Mouse (Mus musculus) midbrain, embryonic 14.5 days (tissue): ENCODE measurements around the gene Ppef2. TPM values are rescaled to one million over a fixed set of nuclear protein-coding genes. Genes with fewer than 3 reads are reported as not detected.

Experiments
- ATAC-seq: fragments of 200-750 bp; cut with Nextera tagmentation; 2 replicates; pipeline ENCODE4 v1.8.0; 2017; ENCODE audit warnings: moderate number of reproducible peaks, moderate library complexity; ENCODE audit not compliant: low FRiP score, low TSS enrichment
- DNase-seq: peaks from one replicate; pipeline ENCODE4 v3.0.0-alpha.2; 2015
- H3K27ac ChIP-seq: fragments of 300-500 bp; sonication (generic); replicated peaks from 2 replicates; pipeline ENCODE4 v1.5.1; 2014; ENCODE audit warnings: mild to moderate bottlenecking, low read depth, low read length, moderate library complexity
- H3K27me3 ChIP-seq: fragments of 300-500 bp; sonication (generic); 2 replicates; pipeline ENCODE4 v1.6.1; 2014; ENCODE audit warnings: low read length, control low read depth, mixed read lengths; ENCODE audit not compliant: control insufficient read depth, insufficient read depth
- H3K36me3 ChIP-seq: fragments of 300-500 bp; sonication (generic); 2 replicates; pipeline ENCODE4 v1.6.1; 2014; ENCODE audit warnings: low read length, control low read depth; ENCODE audit not compliant: control insufficient read depth, insufficient read depth
- H3K4me1 ChIP-seq: fragments of 300-500 bp; sonication (generic); 2 replicates; pipeline ENCODE4 v1.6.1; 2014; ENCODE audit warnings: mild to moderate bottlenecking, antibody characterized with exemption, low read length, control low read depth; ENCODE audit not compliant: control insufficient read depth, insufficient read depth
- H3K4me2 ChIP-seq: fragments of 300-500 bp; sonication (generic); 2 replicates; pipeline ENCODE4 v1.6.1; 2014; ENCODE audit warnings: mild to moderate bottlenecking, low read length, moderate library complexity
- H3K4me3 ChIP-seq: fragments of 300-500 bp; sonication (generic); replicated peaks from 2 replicates; pipeline ENCODE4 v1.5.1; 2014; ENCODE audit warnings: low read depth, low read length
- H3K9ac ChIP-seq: fragments of 300-500 bp; sonication (generic); replicated peaks from 2 replicates; pipeline ENCODE4 v1.6.1; 2014; ENCODE audit warnings: mild to moderate bottlenecking, low read length, moderate library complexity
- H3K9me3 ChIP-seq: fragments of 300-500 bp; sonication (generic); 2 replicates; pipeline ENCODE4 v1.6.1; 2016; ENCODE audit warnings: low read length, control low read depth, mixed read lengths; ENCODE audit not compliant: control insufficient read depth
- WGBS: fragments of 180-500 bp; shearing (Covaris S2); extraction: QIAGEN DNeasy Blood & Tissue Kit; methylation state at CpG from one replicate; pipeline ENCODE4 v1.1.7; 2014; 5-methylcytosine and 5-hydroxymethylcytosine counted together
- polyA plus RNA-seq: library from polyadenylated mRNA; unstranded; fragments of >200 nt; fragmentation: Nextera tagmentation; extraction: Ambion mirVana; gene quantifications from 2 replicates; pipeline ENCODE4 v1.2.1, GENCODE M21; 2014

Gene Ppef2
- polyA plus RNA-seq, 1 experiment from 2014 or later = 0.43 TPM

- DNase-seq (no peak), ATAC-seq (no peak)
- no peaks in the 10 kb centered on the region for H3K4me1 ChIP-seq
- 99% methylated on average over 7 of the region's 7 CpGs for WGBS
- H3K4me3 ChIP-seq = no peak overlapping the region
- no peak overlapping the region for H3K9ac ChIP-seq
- no peaks in the 10 kb centered on the region for H3K27me3 ChIP-seq
- H3K4me2 ChIP-seq = no peak overlapping the region
- peaks cover 4% of the 10 kb centered on the region for H3K9me3 ChIP-seq
- H3K36me3 ChIP-seq = peaks cover 56% of the 10 kb centered on the region
- H3K27ac ChIP-seq = no peak overlapping the region
Measured at GRCm38 (mm10) chr5:92188881-92189483, 67.1 kb downstream of the Ppef2 start.

GRCm38 (mm10) chr5:92183071-92183830 is 72.8 kb downstream of the Ppef2 start:
- no peak overlapping the region for H3K9ac ChIP-seq
- H3K9me3 ChIP-seq = no peaks in the 10 kb centered on the region
- peaks cover 63% of the 10 kb centered on the region for H3K36me3 ChIP-seq
- 93% methylated on average over 8 of the region's 8 CpGs for WGBS
- ATAC-seq (no peak), DNase-seq (no peak)
- H3K4me1 ChIP-seq = no peaks in the 10 kb centered on the region
- H3K4me3 ChIP-seq = no peak overlapping the region
- H3K27me3 ChIP-seq = no peaks in the 10 kb centered on the region
- no peak overlapping the region for H3K27ac ChIP-seq
- H3K4me2 ChIP-seq = no peak overlapping the region

Other genes with a start within 250 kb of the Ppef2 start
- gene Cdkl2, start 212.4 kb downstream of the Ppef2 start, polyA plus RNA-seq = 7.7 and 8.3 TPM in 2 replicates
- gene G3bp2, start 172.6 kb downstream of the Ppef2 start, polyA plus RNA-seq = 377 and 407 TPM in 2 replicates
- gene Uso1, start 118.3 kb downstream of the Ppef2 start, polyA plus RNA-seq = 32.9 and 34.4 TPM in 2 replicates
- gene U90926, start 40.9 kb downstream of the Ppef2 start, polyA plus RNA-seq = not detected in 2 replicates
- gene Naaa, start 21.9 kb upstream of the Ppef2 start, polyA plus RNA-seq = 15.2 and 17.4 TPM in 2 replicates
- 29.9 and 38.8 TPM in 2 replicates for gene Sdad1, start 54.2 kb upstream of the Ppef2 start, polyA plus RNA-seq
- not detected in 2 replicates for gene Cxcl9, start 71.8 kb upstream of the Ppef2 start, polyA plus RNA-seq
- 3.7 and 6.1 TPM in 2 replicates for gene Art3, start 75.5 kb upstream of the Ppef2 start, polyA plus RNA-seq
- gene Cxcl10, start 92.6 kb upstream of the Ppef2 start, polyA plus RNA-seq = 3.5 TPM in 1 of 2 replicates, not detected in the other
- 58.2 and 61.4 TPM in 2 replicates for gene Nup54, start 178.9 kb upstream of the Ppef2 start, polyA plus RNA-seq